In genomic region chr15:92570526-92571243, GRCm38 (mm10) we compare ENCODE assay signal across 11 mouse cellular contexts.
DNase-seq lines count a peak whose midpoint lies in the region; ATAC-seq lines count a peak whose summit lies in the region.
"Had no signal": no experiment of that assay in that cellular context is flagged by ENCODE, and none has a peak within 500 bp of the region (broad histone marks: within the 10 kb centered on the region; RNA-seq: fewer than 3 reads in every experiment).

No protein-coding gene starts in this region.

- no peak overlapping the region for H3K27ac ChIP-seq in heart, embryonic 10.5 days
- H3K27ac ChIP-seq in hindbrain, embryonic 13.5 days: peak overlapping the region; percentile 70
- peak overlapping the region; percentile 54 for H3K27ac ChIP-seq in midbrain, embryonic 12.5 days (replicated peaks)
- H3K27ac ChIP-seq: liver, embryonic 13.5 days had no signal

- H3K4me2 ChIP-seq in hindbrain, embryonic 13.5 days: peak overlapping the region; percentile 6; the same call in 1 of the 2 replicates
- no peak overlapping the region for H3K4me2 ChIP-seq in midbrain, embryonic 12.5 days (replicated peaks)
- H3K4me2 ChIP-seq: liver, embryonic 13.5 days had no signal

- peak; percentile 17 for DNase-seq in heart, embryonic 10.5 days (ENCODE audit: low spot score)
- no peak for DNase-seq in heart, postnatal 25 days (ENCODE audit: low spot score)
- DNase-seq in embryo, embryonic 10.5 days (ENCODE audit: low spot score): peak; percentile 22
- DNase-seq in thymus, postnatal 4 days: no peak
- no peak for DNase-seq in cerebellum, adult 11 months
- no peak for DNase-seq in lung, postnatal 10 days
- DNase-seq: gastrocnemius, postnatal 25 days; kidney, postnatal 10 days; liver, embryonic 13.5 days had no signal

- WGBS in heart, embryonic 10.5 days: 80% methylated on average over 3 of the region's 3 CpGs
- WGBS in hindbrain, embryonic 13.5 days: 36% methylated on average over 3 of the region's 3 CpGs
- WGBS in midbrain, embryonic 12.5 days: 68% methylated on average over 3 of the region's 3 CpGs

- H3K4me1 ChIP-seq in heart, embryonic 10.5 days: no peaks in the 10 kb centered on the region
- H3K4me1 ChIP-seq in hindbrain, embryonic 13.5 days (replicated peaks): peaks cover 13% of the 10 kb centered on the region
- H3K4me1 ChIP-seq in midbrain, embryonic 12.5 days: peaks cover 9% of the 10 kb centered on the region
- H3K4me1 ChIP-seq: liver, embryonic 13.5 days had no signal

- H3K27me3 ChIP-seq in heart, embryonic 10.5 days (ENCODE audit: insufficient read depth, poor library complexity, severe bottlenecking): no peaks in the 10 kb centered on the region
- H3K27me3 ChIP-seq in hindbrain, embryonic 13.5 days: peaks cover 11% of the 10 kb centered on the region; the same call in 1 of the 2 replicates
- peaks cover 11% of the 10 kb centered on the region for H3K27me3 ChIP-seq in midbrain, embryonic 12.5 days
- H3K27me3 ChIP-seq: liver, embryonic 13.5 days had no signal

- intact Hi-C loops in heart, postnatal 25 days (cut with DNase I): no loop called here

- no peak overlapping the region for H3K4me3 ChIP-seq in heart, embryonic 10.5 days
- no peak overlapping the region for H3K4me3 ChIP-seq in hindbrain, embryonic 13.5 days
- no peak overlapping the region for H3K4me3 ChIP-seq in midbrain, embryonic 12.5 days
- H3K4me3 ChIP-seq: liver, embryonic 13.5 days had no signal

- ATAC-seq in hindbrain, embryonic 13.5 days (ENCODE audit: low FRiP score): no peak; the same call in 1 of the 2 replicates
- no peak for ATAC-seq in midbrain, embryonic 12.5 days (ENCODE audit: low FRiP score, low read depth)

- no peaks in the 10 kb centered on the region for H3K9me3 ChIP-seq in heart, embryonic 10.5 days
- H3K9me3 ChIP-seq in hindbrain, embryonic 13.5 days: no peaks in the 10 kb centered on the region
- H3K9me3 ChIP-seq in midbrain, embryonic 12.5 days: no peaks in the 10 kb centered on the region
- H3K9me3 ChIP-seq: liver, embryonic 13.5 days had no signal

- no peaks in the 10 kb centered on the region for H3K36me3 ChIP-seq in heart, embryonic 10.5 days
- no peaks in the 10 kb centered on the region for H3K36me3 ChIP-seq in hindbrain, embryonic 13.5 days
- H3K36me3 ChIP-seq in midbrain, embryonic 12.5 days: no peaks in the 10 kb centered on the region
- H3K36me3 ChIP-seq: liver, embryonic 13.5 days had no signal

- H3K9ac ChIP-seq in hindbrain, embryonic 13.5 days: no peak overlapping the region
- H3K9ac ChIP-seq in midbrain, embryonic 12.5 days (replicated peaks): no peak overlapping the region
- H3K9ac ChIP-seq: liver, embryonic 13.5 days had no signal

Comparison
In these comparisons a context has a peak if more than half of its experiments do, and no peak if none do; other contexts are left out.
1. DNase-seq: peak in heart, embryonic 10.5 days (single experiment) and embryo, embryonic 10.5 days (single experiment); none in heart, postnatal 25 days (single experiment), thymus, postnatal 4 days (single experiment), cerebellum, adult 11 months (single experiment) and lung, postnatal 10 days (single experiment).